Mouse (Mus musculus) c-Kit-negative CD71-positive TER-119-positive erythroid progenitor cells, embryonic 14.5 days (primary cell): ENCODE measurements around the gene Plxdc2.

Experiments used
- DNase-seq: peaks from one replicate; pipeline ENCODE4 v3.0.0-alpha.2; 2013; ENCODE audit warnings: low read depth, low spot score

The Plxdc2 gene

GRCm38 (mm10) chr2:16356106-16356818, at the start of gene Plxdc2:
Gene Plxdc2 (plus strand): TSS chr2:16356304.
- no peak for DNase-seq

DNA sequence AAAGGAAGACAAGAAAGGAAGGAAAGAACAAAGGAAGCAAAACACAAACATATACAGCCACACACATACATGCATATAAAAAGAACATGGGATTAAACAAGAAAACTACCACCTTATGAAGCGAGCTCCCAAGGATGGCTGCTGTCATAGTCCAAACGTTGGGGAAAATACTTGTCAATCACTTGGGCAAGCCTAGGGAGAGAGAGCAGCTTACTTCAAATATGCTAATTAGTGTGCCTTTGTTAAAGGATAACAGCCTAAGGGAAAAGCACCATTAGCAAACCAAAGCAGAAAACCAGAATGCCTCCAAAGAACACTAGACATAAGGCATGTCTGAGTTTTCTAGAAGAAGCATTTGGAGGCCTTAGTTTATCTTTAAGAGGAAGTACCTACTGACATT, 45.7 kb upstream of the Plxdc2 start:
- no peak for DNase-seq

GRCm38 (mm10) chr2:16312400-16313070, 43.6 kb upstream of the Plxdc2 start:
- no peak for DNase-seq

DNA sequence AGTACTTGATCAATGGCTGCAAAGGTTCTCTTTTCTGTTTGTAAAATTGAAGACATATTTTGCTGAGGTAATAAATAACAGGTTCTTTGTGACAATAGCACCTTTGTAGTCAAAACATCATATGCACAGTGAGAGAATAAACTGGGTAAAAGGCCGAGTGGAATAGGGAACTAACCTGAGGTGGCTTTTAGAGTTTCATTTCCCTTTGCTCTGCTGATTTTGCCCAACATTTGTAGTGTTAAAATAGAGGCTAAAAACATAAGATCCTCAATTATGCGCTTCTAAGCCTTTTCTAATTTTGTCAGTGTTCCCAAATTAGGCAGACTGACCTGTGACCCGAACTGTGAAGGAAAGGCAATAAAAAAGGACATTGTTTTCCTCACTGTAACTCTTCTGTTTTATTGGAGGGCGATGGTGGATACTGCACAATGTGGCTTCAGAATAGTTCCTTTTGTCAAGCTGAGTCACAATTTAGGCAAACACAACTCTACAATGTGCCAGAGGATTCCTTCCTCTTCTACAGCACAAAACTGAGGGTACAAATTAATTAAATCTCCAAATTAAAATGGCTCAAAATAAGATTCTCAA, 20.8 kb upstream of the Plxdc2 start:
- no peak for DNase-seq

DNA sequence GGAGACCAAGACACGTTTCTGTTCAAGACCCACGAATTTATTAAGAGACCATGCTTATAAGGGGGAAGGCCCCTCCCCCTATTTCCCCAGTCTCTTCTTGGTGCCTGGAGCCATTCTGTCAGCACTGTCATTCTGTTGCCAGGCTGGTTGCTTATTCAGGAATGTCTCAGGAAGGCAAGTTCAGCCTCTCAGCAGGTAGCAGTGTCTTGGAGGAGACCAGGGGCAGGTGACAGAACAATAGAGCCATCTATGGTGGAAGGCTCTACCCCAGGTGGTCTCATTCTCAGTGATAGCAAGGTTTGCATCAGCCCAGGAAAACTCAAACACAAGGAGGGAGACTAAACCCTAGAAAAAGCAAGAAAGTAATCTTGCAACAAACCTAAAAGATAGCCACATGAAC, 11.5 kb upstream of the Plxdc2 start:
- no peak for DNase-seq

- DNase-seq, result no peak
These were observed 5.0 kb upstream of the Plxdc2 start for GRCm38 (mm10) chr2:16351106-16351505.

- no peak for DNase-seq
These were observed 446 bp upstream of the Plxdc2 start for GRCm38 (mm10) chr2:16355611-16356105.

- no peak for DNase-seq
These were observed 1.1 kb downstream of the Plxdc2 start for GRCm38 (mm10) chr2:16356921-16357837.

GRCm38 (mm10) chr2:16357946-16358345, 1.8 kb downstream of the Plxdc2 start:
- no peak for DNase-seq

DNA sequence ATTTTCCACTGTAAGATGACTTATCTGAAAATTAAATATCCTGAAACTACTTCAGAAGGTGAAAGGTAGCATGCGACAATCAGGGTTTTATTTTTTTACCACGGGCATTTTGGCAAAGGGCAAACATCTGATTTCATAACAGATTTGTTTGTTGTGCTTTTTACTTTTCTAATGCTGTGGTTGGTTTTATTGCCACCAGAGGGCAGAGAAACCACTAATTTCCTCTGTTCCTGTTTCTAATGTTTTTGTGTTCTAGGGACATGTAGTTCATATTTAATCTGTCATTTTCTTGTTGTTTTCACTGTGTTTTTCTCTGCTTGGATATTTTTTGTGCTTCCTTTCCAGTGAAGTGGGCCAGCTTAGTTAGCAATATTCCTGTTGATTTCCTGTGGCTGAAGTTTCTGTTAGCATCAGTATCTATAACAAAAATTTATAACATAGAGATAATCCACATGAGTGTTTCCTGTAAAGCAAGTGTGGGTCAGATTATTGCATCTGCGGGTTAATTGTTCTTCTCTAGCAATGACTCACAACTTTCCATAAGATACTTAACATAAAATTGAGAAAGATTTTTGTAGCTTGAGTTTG, 3.3 kb downstream of the Plxdc2 start:
- no peak for DNase-seq

GRCm38 (mm10) chr2:16364749-16365148, 8.6 kb downstream of the Plxdc2 start:
- DNase-seq, result no peak

DNA sequence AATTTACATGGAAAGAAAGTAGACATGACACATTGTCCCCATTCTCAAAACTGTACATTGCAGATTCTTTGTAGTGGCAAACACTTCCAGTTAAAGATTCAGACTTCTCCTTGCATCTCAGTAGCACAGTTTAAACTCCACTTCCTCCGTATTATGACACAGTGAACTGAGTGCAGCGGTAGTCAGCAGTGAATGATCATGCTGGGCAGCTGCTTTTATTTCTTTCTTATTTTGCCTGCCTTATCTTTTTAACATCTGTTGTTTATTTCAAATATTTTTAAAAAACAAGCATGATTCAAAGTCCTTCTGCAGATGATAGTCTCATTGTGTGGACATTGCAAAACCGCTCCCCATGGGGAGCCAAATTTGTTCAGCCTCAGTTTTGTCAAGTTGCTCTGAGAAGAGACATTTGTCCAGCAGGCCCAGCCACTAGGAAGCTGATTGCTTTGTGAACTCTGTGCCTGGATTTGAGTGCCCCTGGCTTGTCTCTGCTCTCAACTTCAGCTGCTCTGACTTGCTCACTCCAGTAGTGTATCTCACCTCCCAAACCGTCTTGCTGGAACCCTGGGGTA, 9.8 kb downstream of the Plxdc2 start:
- DNase-seq, result no peak

GRCm38 (mm10) chr2:16370419-16370818, 14.3 kb downstream of the Plxdc2 start:
- no peak for DNase-seq

DNA sequence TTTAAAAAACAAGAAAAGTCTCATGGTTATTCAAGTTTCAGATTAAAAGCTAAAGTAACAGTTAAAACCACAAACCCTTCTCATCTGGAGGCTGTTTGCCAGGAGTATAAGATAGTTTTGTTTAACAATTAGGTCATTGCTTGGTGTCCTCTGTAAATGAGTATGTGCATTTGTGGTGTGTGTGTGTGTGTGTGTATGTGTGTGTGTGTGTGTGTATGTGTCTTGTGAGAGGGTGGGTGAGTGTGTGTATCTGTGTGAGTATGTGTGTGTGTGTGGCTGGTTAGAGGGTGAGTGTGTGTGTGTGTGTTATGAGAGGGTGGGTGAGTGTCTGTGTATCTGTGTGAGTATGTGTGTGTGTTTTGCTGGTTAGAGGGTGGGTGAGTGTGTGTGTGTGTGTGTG, 18.2 kb downstream of the Plxdc2 start:
- no peak for DNase-seq

DNA sequence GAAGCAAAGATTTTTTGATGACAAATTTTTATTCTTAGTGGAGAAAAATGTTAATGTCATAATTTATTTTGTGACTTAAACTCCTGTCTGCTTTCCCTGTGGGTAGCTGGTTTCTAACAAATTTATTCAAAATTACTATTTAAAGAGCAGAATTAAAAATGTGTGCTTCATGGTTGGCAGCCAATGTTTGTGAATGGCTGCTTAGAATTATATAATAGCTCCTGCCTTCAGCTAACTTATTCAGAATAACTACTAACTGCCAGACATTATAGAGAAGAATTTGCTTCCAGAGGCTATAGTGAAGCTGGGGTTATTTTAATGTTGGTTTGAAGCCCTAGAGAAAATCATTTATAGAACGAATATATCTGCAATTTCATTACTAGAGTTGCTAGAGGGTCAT, 30.1 kb downstream of the Plxdc2 start:
- DNase-seq, result no peak

DNA sequence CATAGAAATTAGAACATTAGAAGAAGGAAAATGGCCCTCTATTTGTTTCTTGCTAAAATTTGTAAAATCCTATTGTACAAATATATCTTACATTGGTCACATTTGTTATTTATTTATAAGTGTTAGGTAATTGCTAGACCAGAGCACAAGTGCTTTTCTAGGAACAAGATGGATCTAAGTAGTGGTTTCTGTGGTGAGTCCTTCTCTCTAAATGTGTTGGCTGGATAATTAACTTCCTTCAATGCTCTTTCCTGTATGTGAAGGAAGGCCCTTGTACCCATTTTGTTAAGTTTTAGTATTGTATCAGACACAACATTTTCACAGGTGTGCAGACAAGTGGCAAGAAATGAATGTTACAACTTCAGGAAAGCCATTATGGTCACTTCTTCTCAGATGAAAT, 30.6 kb downstream of the Plxdc2 start:
- no peak for DNase-seq

- no peak for DNase-seq
These were observed 31.7 kb downstream of the Plxdc2 start for GRCm38 (mm10) chr2:16387787-16388186.

DNA sequence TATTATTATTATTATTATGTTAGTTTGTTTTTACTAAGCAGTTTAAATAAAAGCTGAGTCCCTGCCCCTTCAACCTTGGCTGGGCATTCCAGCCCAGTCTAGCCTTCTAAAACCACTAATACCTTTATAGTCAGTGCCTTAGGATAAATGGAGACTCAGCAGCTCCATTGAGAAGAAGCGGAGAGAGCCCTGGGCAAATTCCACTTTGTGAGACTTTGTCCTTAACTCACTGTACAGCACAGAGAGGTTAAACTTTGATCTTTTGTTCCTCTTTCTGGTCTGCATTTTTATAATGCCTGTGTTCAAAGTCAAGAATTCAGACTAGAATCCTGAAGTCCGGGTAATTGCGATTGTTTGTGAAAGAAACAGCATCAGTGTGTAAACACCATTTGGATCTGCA, 41.4 kb downstream of the Plxdc2 start:
- no peak for DNase-seq

DNA sequence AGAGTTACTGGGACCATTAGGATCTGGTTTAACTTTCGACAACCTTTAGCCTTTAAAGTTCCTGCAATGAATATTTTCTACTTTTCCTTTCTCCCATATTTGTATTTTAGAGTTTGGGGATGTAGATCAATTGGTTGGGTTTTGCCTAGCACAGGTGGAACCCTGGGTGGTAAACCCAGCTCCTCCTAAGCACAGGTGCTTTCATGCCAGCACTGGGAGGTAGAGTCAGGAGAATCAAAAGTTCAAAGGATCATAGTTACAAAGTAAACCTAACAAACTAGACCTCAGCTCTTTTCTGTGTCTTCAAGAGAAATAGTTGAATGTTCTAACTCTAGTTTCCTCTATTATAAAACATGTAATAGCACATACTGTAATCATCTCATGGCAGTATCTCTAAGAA, 41.9 kb downstream of the Plxdc2 start:
- DNase-seq, result no peak

GRCm38 (mm10) chr2:16398896-16399295, 42.8 kb downstream of the Plxdc2 start:
- no peak for DNase-seq

GRCm38 (mm10) chr2:16406508-16406907, 50.4 kb downstream of the Plxdc2 start:
- no peak for DNase-seq
